Mouse (Mus musculus) testis, adult 2 months (tissue): ENCODE data around the gene Zdhhc7. TPM values are rescaled to one million over a fixed set of nuclear protein-coding genes. Genes with fewer than 3 reads are reported as not detected.

Experiments
- H3K27ac ChIP-seq: fragments of 200-500 bp; 2 replicates; pipeline ENCODE4 v1.5.1; 2012; ENCODE audit warnings: low read depth, low read length; ENCODE audit not compliant: control insufficient read depth, insufficient read depth
- H3K27me3 ChIP-seq: fragments of 200-500 bp; 2 replicates; pipeline ENCODE4 v1.6.1; 2012; ENCODE audit warnings: mild to moderate bottlenecking, low read length, moderate library complexity; ENCODE audit not compliant: control insufficient read depth, insufficient read depth
- H3K36me3 ChIP-seq: fragments of 200-500 bp; 2 replicates; pipeline ENCODE4 v1.6.1; 2012; ENCODE audit warnings: mild to moderate bottlenecking, low read length; ENCODE audit not compliant: control insufficient read depth, insufficient read depth
- H3K4me1 ChIP-seq: fragments of 200-500 bp; 2 replicates; pipeline ENCODE4 v1.6.1; 2012; ENCODE audit warnings: low read length; ENCODE audit not compliant: control insufficient read depth, insufficient read depth
- H3K4me3 ChIP-seq: fragments of 200-500 bp; 2 replicates; pipeline ENCODE4 v1.5.1; 2012; ENCODE audit warnings: low read depth, mild to moderate bottlenecking, low read length, moderate library complexity, mixed read lengths; ENCODE audit not compliant: control insufficient read depth
- CTCF ChIP-seq: fragments of 200-500 bp; IDR thresholded peaks from 2 replicates; pipeline ENCODE4 v1.5.1; 2012; ENCODE audit warnings: low read depth, mild to moderate bottlenecking, inconsistent platforms, low read length, moderate library complexity; ENCODE audit not compliant: control insufficient read depth, insufficient read depth, insufficient replicate concordance
- POLR2A ChIP-seq: fragments of 200-500 bp; IDR thresholded peaks from 2 replicates; pipeline ENCODE4 v1.6.1; 2012; ENCODE audit warnings: low read depth, mild to moderate bottlenecking, inconsistent platforms, low read length, moderate library complexity; ENCODE audit not compliant: control insufficient read depth
- polyA plus RNA-seq: library from polyadenylated mRNA; depleted of rRNA; stranded (reverse); fragments of >200 nt; gene quantifications from 2 replicates; pipeline ENCODE4 v1.2.3, GENCODE M21; 2012

Gene Zdhhc7
- polyA plus RNA-seq, 1 experiment = 32.8 TPM

DNA sequence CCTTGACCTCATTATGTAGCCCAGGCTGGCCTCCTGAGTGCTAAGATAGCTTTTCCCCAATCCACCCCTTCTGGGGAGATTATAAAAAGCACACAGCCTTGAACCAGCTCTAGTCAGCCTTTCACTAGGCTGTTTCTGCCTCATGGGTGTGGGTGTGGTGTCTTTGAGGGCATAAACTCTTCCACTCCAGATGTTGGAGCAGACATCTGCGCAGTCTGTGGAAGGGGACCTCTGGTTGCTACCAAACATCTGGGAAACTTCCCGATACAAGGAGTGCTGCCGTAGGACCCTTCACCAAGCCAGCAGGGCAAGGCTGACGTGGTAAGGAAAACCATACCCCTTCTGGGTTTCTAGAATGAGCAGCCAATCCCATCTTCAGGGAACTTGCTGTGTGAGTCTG is 49.4 kb downstream of the Zdhhc7 start:
- H3K27ac ChIP-seq = no peak overlapping the region
- no peak overlapping the region for H3K4me3 ChIP-seq
- H3K27me3 ChIP-seq = no peaks in the 10 kb centered on the region
- H3K36me3 ChIP-seq = no peaks in the 10 kb centered on the region
- H3K4me1 ChIP-seq = no peaks in the 10 kb centered on the region; the same call in 1 of the 2 replicates
- no peak for TF ChIP-seq POLR2A
- no peak for TF ChIP-seq CTCF

- H3K36me3 ChIP-seq = no peaks in the 10 kb centered on the region
- no peak overlapping the region for H3K4me3 ChIP-seq
- no peak overlapping the region for H3K27ac ChIP-seq
- H3K27me3 ChIP-seq = no peaks in the 10 kb centered on the region
- peaks cover 5% of the 10 kb centered on the region for H3K4me1 ChIP-seq
- TF ChIP-seq POLR2A = no peak
- TF ChIP-seq CTCF = no peak
These were observed 50.3 kb downstream of the Zdhhc7 start for GRCm38 (mm10) chr8:120051006-120051405.

DNA sequence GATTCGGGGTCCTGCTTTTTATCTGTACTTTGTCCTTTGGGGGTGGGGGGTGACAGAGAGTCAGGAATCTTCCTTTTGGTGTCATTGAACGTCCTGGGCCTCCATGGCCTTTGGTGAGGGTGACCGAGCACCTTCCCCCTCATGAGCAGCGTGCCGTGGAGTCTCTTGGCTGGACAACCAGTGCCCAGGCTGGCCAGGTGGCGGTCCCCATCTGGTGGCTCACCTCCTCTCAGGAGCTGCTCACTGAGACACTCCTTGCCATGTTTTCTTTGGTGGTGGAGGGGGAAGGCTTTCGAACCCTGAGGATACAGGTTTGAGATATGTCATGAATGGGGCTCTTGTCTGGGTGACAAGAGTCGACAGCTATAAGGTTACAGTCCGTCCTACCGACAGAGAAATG is 50.9 kb downstream of the Zdhhc7 start:
- Histone ChIP-seq H3K4me1 (peaks cover 5% of the 10 kb centered on the region), H3K27me3 (no peaks in the 10 kb centered on the region), H3K36me3 (no peaks in the 10 kb centered on the region), H3K4me3 (no peak overlapping the region), H3K27ac (no peak overlapping the region)
- TF ChIP-seq POLR2A (no peak), CTCF (no peak)

GRCm38 (mm10) chr8:120049949-120050348 is 51.3 kb downstream of the Zdhhc7 start:
- peaks cover 5% of the 10 kb centered on the region for H3K4me1 ChIP-seq
- TF ChIP-seq CTCF = no peak
- no peak for TF ChIP-seq POLR2A
- no peak overlapping the region for H3K27ac ChIP-seq
- no peaks in the 10 kb centered on the region for H3K27me3 ChIP-seq
- no peaks in the 10 kb centered on the region for H3K36me3 ChIP-seq
- H3K4me3 ChIP-seq = no peak overlapping the region

GRCm38 (mm10) chr8:120046258-120047020 is 54.8 kb downstream of the Zdhhc7 start:
- no peak for TF ChIP-seq CTCF
- no peak for TF ChIP-seq POLR2A

DNA sequence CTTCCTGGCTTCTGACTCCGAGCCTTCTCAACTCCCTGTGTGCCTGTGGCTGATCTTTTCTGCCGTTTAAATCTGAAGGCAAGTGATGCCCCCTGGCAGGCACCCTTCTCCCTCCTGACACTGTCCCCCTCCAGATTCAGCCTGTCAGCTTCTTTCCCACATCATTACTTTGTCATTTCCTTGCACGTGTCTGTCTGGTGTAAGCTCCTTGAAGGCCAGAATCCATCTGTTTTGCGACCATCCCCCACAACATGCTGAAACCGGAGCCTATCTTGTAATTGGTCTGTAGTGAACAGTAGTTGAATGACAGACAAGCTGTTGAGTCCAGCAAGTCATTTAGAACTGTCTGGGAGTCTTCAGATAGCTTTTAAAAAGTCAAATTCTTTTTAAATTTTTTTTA is 55.8 kb downstream of the Zdhhc7 start:
- H3K27ac ChIP-seq = no peak overlapping the region
- no peaks in the 10 kb centered on the region for H3K27me3 ChIP-seq
- TF ChIP-seq CTCF (no peak), POLR2A (no peak)
- no peaks in the 10 kb centered on the region for H3K36me3 ChIP-seq
- no peak overlapping the region for H3K4me3 ChIP-seq
- H3K4me1 ChIP-seq = peaks cover 5% of the 10 kb centered on the region

More at GRCm38 (mm10) chr8:120046258-120047020, 54.8 kb downstream of the Zdhhc7 start:
- no peak overlapping the region for H3K4me3 ChIP-seq
- H3K27ac ChIP-seq = peak overlapping the region; percentile 62
- H3K4me1 ChIP-seq = peaks cover 5% of the 10 kb centered on the region
- H3K36me3 ChIP-seq = no peaks in the 10 kb centered on the region
- H3K27me3 ChIP-seq = no peaks in the 10 kb centered on the region

DNA sequence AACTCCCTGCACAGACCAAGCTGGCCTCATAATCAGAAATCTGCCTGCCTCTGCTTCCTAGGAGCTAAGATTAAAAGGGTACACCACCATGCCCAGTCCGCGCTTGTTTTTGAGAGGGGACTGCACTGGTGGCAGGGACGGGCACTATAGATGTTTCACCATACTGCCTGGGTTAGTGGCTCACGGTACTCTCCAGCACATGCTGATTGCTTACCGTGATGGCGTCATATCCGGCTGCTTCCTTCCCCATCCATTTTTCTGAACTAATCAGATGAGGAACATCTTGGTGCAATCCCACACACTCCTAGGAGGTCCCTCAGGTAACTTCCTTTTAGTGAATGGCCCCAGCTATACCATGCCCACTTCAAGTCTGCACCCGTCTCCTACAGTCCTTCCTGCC is 56.4 kb downstream of the Zdhhc7 start:
- Histone ChIP-seq H3K36me3 (no peaks in the 10 kb centered on the region), H3K27ac (no peak overlapping the region), H3K4me3 (no peak overlapping the region), H3K27me3 (no peaks in the 10 kb centered on the region), H3K4me1 (peaks cover 5% of the 10 kb centered on the region)
- no peak for TF ChIP-seq POLR2A
- no peak for TF ChIP-seq CTCF

GRCm38 (mm10) chr8:120042542-120043312 is 58.6 kb downstream of the Zdhhc7 start:
- Histone ChIP-seq H3K4me3 (no peak overlapping the region), H3K36me3 (no peaks in the 10 kb centered on the region), H3K27ac (no peak overlapping the region), H3K27me3 (no peaks in the 10 kb centered on the region), H3K4me1 (peaks cover 5% of the 10 kb centered on the region)
- TF ChIP-seq CTCF = no peak
